Mouse (Mus musculus): ENCODE data around the gene Aak1. TPM values are rescaled to one million over a fixed set of nuclear protein-coding genes. Genes with fewer than 3 reads are reported as not detected.
A peak's percentile ranks its signal among the peaks of the same experiment; 100 is the strongest.
"Not testable (repeated sequence)": the region's sequence is repeated elsewhere in the genome, so short reads cannot be mapped to it uniquely, and the experiment has no call there.

Aak1 gene
- polyA plus RNA-seq, 1 experiment from 2014 or later: 5.8 TPM

GRCm38 (mm10) chr6:87039161-87039560 lies 189.8 kb downstream of the Aak1 start:
- 0 out of 2 replicates have a peak, but pooled peaks cover 3% of the 10 kb centered on the region for H3K36me3 ChIP-seq
- ATAC-seq: no peak
- H3K4me3 ChIP-seq: no peak overlapping the region
- WGBS (ENCODE audit: insufficient replicate concordance): 80% methylated on average over 8 of the region's 8 CpGs
- peaks cover 21% of the 10 kb centered on the region for H3K4me1 ChIP-seq
- peaks cover 5% of the 10 kb centered on the region; the same call in 1 of the 2 replicates for H3K9me3 ChIP-seq (replicated peaks)
- no peak overlapping the region for H3K9ac ChIP-seq
- H3K27ac ChIP-seq: no peak overlapping the region
- H3K27me3 ChIP-seq (replicated peaks): no peaks in the 10 kb centered on the region
- no peak overlapping the region for H3K4me2 ChIP-seq

- peak overlapping the region; percentile 58 for H3K27ac ChIP-seq
- no peak for ATAC-seq
- H3K4me2 ChIP-seq: 0 out of 2 replicates have a peak overlapping the region, but pooled peaks have one; percentile 97
- H3K9ac ChIP-seq: peak overlapping the region; percentile 41; the same call in 1 of the 2 replicates
- 0 out of 2 replicates have a peak, but pooled peaks cover 3% of the 10 kb centered on the region for H3K36me3 ChIP-seq
- WGBS (ENCODE audit: insufficient replicate concordance): 51% methylated on average over 4 of the region's 4 CpGs
- H3K27me3 ChIP-seq (replicated peaks): no peaks in the 10 kb centered on the region
- H3K4me3 ChIP-seq: no peak overlapping the region
- H3K9me3 ChIP-seq (replicated peaks): peaks cover 5% of the 10 kb centered on the region; the same call in 1 of the 2 replicates
- H3K4me1 ChIP-seq: peaks cover 28% of the 10 kb centered on the region
These were observed 191.7 kb downstream of the Aak1 start for GRCm38 (mm10) chr6:87040971-87041370.

- 69% methylated on average over 7 of the region's 7 CpGs for WGBS (ENCODE audit: insufficient replicate concordance)
- peaks cover 28% of the 10 kb centered on the region for H3K4me1 ChIP-seq
- H3K4me3 ChIP-seq: peak overlapping the region; percentile 91; the same call in 1 of the 2 replicates
- H3K4me2 ChIP-seq: peak overlapping the region; percentile 97
- H3K36me3 ChIP-seq: 0 out of 2 replicates have a peak, but pooled peaks cover 3% of the 10 kb centered on the region
- H3K27me3 ChIP-seq (replicated peaks): no peaks in the 10 kb centered on the region
- peak overlapping the region; percentile 98 for H3K27ac ChIP-seq
- peaks cover 5% of the 10 kb centered on the region; the same call in 1 of the 2 replicates for H3K9me3 ChIP-seq (replicated peaks)
- ATAC-seq: no peak
- H3K9ac ChIP-seq: 0 out of 2 replicates have a peak overlapping the region, but pooled peaks have one; percentile 41
These were observed 192.1 kb downstream of the Aak1 start for GRCm38 (mm10) chr6:87041431-87041830.

- H3K4me3 ChIP-seq: peak overlapping the region; percentile 91
- H3K4me1 ChIP-seq: peaks cover 28% of the 10 kb centered on the region
- H3K9ac ChIP-seq: peak overlapping the region; percentile 95
- peak overlapping the region; percentile 98 for H3K27ac ChIP-seq
- WGBS (ENCODE audit: insufficient replicate concordance): 1% methylated on average over 11 of the region's 11 CpGs
- no peaks in the 10 kb centered on the region for H3K27me3 ChIP-seq (replicated peaks)
- no peak for ATAC-seq
- H3K4me2 ChIP-seq: peak overlapping the region; percentile 97
- peaks cover 3% of the 10 kb centered on the region; the same call in 1 of the 2 replicates for H3K9me3 ChIP-seq (replicated peaks)
- 0 out of 2 replicates have a peak, but pooled peaks cover 2% of the 10 kb centered on the region for H3K36me3 ChIP-seq
These were observed 192.7 kb downstream of the Aak1 start for GRCm38 (mm10) chr6:87042004-87042336.

- WGBS (ENCODE audit: insufficient replicate concordance): under 1% methylated on average over 68 of the region's 68 CpGs
- peaks cover 28% of the 10 kb centered on the region for H3K4me1 ChIP-seq
- no peaks in the 10 kb centered on the region for H3K27me3 ChIP-seq (replicated peaks)
- H3K4me2 ChIP-seq: peak within 1 kb of the TSS; percentile 97
- ATAC-seq: peak; percentile 97
- H3K9ac ChIP-seq: peak within 1 kb of the TSS; percentile 95
- H3K9me3 ChIP-seq (replicated peaks): no peaks in the 10 kb centered on the region
- 0 out of 2 replicates have a peak, but pooled peaks cover 4% of the 10 kb centered on the region for H3K36me3 ChIP-seq
- peak within 1 kb of the TSS; percentile 98 for H3K27ac ChIP-seq
- peak within 1 kb of the TSS; percentile 91 for H3K4me3 ChIP-seq
These were observed 193.2 kb downstream of the Aak1 start, which contains the start of gene Gfpt1 for GRCm38 (mm10) chr6:87042337-87043130. Gene Gfpt1, plus strand, starts transcription at chr6:87042846.

- H3K4me2 ChIP-seq: peak overlapping the region; percentile 97
- no peaks in the 10 kb centered on the region for H3K9me3 ChIP-seq (replicated peaks)
- ATAC-seq: peak; percentile 9; the same call in 1 of the 2 replicates
- 3% methylated on average over 9 of the region's 9 CpGs for WGBS (ENCODE audit: insufficient replicate concordance)
- H3K36me3 ChIP-seq: peaks cover 10% of the 10 kb centered on the region; the same call in 1 of the 2 replicates
- H3K27me3 ChIP-seq (replicated peaks): no peaks in the 10 kb centered on the region
- H3K9ac ChIP-seq: peak overlapping the region; percentile 95
- H3K4me1 ChIP-seq: peaks cover 28% of the 10 kb centered on the region
- H3K4me3 ChIP-seq: peak overlapping the region; percentile 91
- peak overlapping the region; percentile 98 for H3K27ac ChIP-seq
These were observed 193.8 kb downstream of the Aak1 start for GRCm38 (mm10) chr6:87043131-87043516.

GRCm38 (mm10) chr6:87044895-87045294 lies 195.6 kb downstream of the Aak1 start:
- 54% methylated on average over 2 of the region's 2 CpGs for whole genome bisulfite sequencing (ENCODE audit: insufficient replicate concordance)
- Histone ChIP-seq H3K4me3 (no peak overlapping the region), H3K36me3 (peaks cover 22% of the 10 kb centered on the region; the same call in 1 of the 2 replicates), H3K4me2 (no peak overlapping the region), H3K4me1 (peaks cover 28% of the 10 kb centered on the region), H3K27ac (no peak overlapping the region), H3K9me3 (replicated peaks) (no peaks in the 10 kb centered on the region), H3K9ac (no peak overlapping the region), H3K27me3 (replicated peaks) (no peaks in the 10 kb centered on the region)
- ATAC-seq: no peak

GRCm38 (mm10) chr6:87045507-87045906 lies 196.2 kb downstream of the Aak1 start:
- Histone ChIP-seq H3K36me3 (peaks cover 22% of the 10 kb centered on the region; the same call in 1 of the 2 replicates), H3K9me3 (replicated peaks) (no peaks in the 10 kb centered on the region), H3K27me3 (replicated peaks) (no peaks in the 10 kb centered on the region), H3K4me1 (peaks cover 28% of the 10 kb centered on the region), H3K9ac (no peak overlapping the region), H3K27ac (no peak overlapping the region), H3K4me3 (no peak overlapping the region), H3K4me2 (no peak overlapping the region)
- ATAC-seq: no peak
- WGBS (ENCODE audit: insufficient replicate concordance): 69% methylated on average over 3 of the region's 3 CpGs

- not testable (repeated sequence) for H3K9me3 ChIP-seq (replicated peaks); H3K27ac ChIP-seq; H3K4me2 ChIP-seq; H3K4me3 ChIP-seq; H3K9ac ChIP-seq; H3K27me3 ChIP-seq (replicated peaks)
- peaks cover 47% of the 10 kb centered on the region for H3K36me3 ChIP-seq
- ATAC-seq: 0 out of 2 replicates have a peak, but pooled peaks have one; percentile 13
- WGBS (ENCODE audit: insufficient replicate concordance): 81% methylated on average over 7 of the region's 7 CpGs
- peaks cover 12% of the 10 kb centered on the region for H3K4me1 ChIP-seq
These were observed 199.4 kb downstream of the Aak1 start for GRCm38 (mm10) chr6:87048712-87049111.

- Histone ChIP-seq H3K4me3 (no peak overlapping the region), H3K4me2 (no peak overlapping the region), H3K36me3 (peaks cover 73% of the 10 kb centered on the region), H3K9me3 (replicated peaks) (no peaks in the 10 kb centered on the region), H3K4me1 (no peaks in the 10 kb centered on the region), H3K27ac (no peak overlapping the region), H3K27me3 (replicated peaks) (no peaks in the 10 kb centered on the region), H3K9ac (no peak overlapping the region)
- no peak for ATAC-seq
- whole genome bisulfite sequencing (ENCODE audit: insufficient replicate concordance): 86% methylated on average over 10 of the region's 10 CpGs
These were observed 202.6 kb downstream of the Aak1 start for GRCm38 (mm10) chr6:87051886-87052425.

Measured in liver, embryonic 12.5 days (tissue).